16 mouse cellular contexts compared by ENCODE assay signal in the genomic region with DNA sequence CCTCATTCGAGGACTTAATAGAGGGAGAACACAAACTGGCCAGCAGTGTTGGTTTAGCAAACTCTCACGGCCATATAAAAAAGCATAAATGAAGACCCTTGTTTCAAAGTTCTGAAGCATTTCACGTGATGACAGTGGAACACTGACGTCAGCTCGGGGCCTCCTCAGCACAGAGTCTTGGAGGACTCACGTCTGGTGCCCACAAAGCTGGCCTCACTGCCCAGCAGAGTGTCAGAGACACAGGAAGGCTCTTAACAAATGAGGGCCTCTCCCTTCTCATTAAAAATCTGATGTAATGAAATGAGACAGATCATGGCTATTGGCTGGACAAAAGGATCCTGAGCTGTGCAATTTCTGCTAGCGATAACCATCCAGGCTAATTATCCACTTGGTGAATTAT.
DNase-seq lines count a peak whose midpoint lies in the region; ATAC-seq and TF ChIP-seq lines count a peak whose summit lies in the region.
"Had no signal": no experiment of that assay in that cellular context is flagged by ENCODE, and none has a peak within 500 bp of the region (broad histone marks: within the 10 kb centered on the region; RNA-seq: fewer than 3 reads in every experiment).

No protein-coding gene starts in this region.

- no peak overlapping the region for H3K9ac ChIP-seq in forebrain, embryonic 16.5 days (replicated peaks; ENCODE audit: low read depth, low read length)
- H3K9ac ChIP-seq: embryonic facial prominence, embryonic 13.5 days; liver, embryonic 12.5 days; lung, embryonic 14.5 days had no signal

- ATAC-seq in forebrain, embryonic 16.5 days = peak; percentile 83
- ATAC-seq: liver, embryonic 12.5 days had no signal

- peaks cover 40% of the 10 kb centered on the region for H3K4me1 ChIP-seq in forebrain, embryonic 10.5 days
- H3K4me1 ChIP-seq in forebrain, embryonic 16.5 days (replicated peaks; ENCODE audit: control insufficient read depth, insufficient read depth, low read length) = peaks cover 15% of the 10 kb centered on the region
- H3K4me1 ChIP-seq: liver, embryonic 12.5 days had no signal

- no peak for TF ChIP-seq CTCF in layer of hippocampus, adult 2 months (conservative IDR thresholded peaks at IDR 0.05)

- no peak for DNase-seq in layer of hippocampus, adult 2 months (ENCODE audit: low spot score in 2 of 2)
- no peak for DNase-seq in layer of hippocampus, adult 8-10 months (ENCODE audit: low spot score in 2 of 2)
- no peak for DNase-seq in forebrain, embryonic 10.5 days (ENCODE audit: extremely low spot score, low spot score)
- DNase-seq in retina, postnatal 1 day = peak; percentile 92
- no peak for DNase-seq in urinary bladder, adult 2 months (ENCODE audit: low spot score)
- DNase-seq in thymus, postnatal 10 days (ENCODE audit: low spot score in 2 of 2) = no peak
- DNase-seq: cerebellum, postnatal 25 days; gastrocnemius, adult 2 months; kidney, adult 11 months; lung, embryonic 14.5 days; thymus, postnatal 4 days had no signal

- H3K27me3 ChIP-seq in forebrain, embryonic 10.5 days (ENCODE audit: poor library complexity, severe bottlenecking) = no peaks in the 10 kb centered on the region
- no peaks in the 10 kb centered on the region for H3K27me3 ChIP-seq in forebrain, embryonic 16.5 days (replicated peaks; ENCODE audit: control insufficient read depth, insufficient read depth, low read length)
- H3K27me3 ChIP-seq: embryonic facial prominence, embryonic 13.5 days; liver, embryonic 12.5 days had no signal

- 65% methylated on average over 7 of the region's 7 CpGs for WGBS in forebrain, embryonic 10.5 days
- 22% methylated on average over 7 of the region's 7 CpGs for WGBS in forebrain, embryonic 16.5 days

- H3K27ac ChIP-seq in layer of hippocampus, adult 2 months = peak overlapping the region; percentile 53; the same call in 1 of the 2 replicates
- H3K27ac ChIP-seq in forebrain, embryonic 10.5 days = peak overlapping the region; percentile 82
- H3K27ac ChIP-seq in forebrain, embryonic 16.5 days (ENCODE audit: low read length) = no peak overlapping the region
- H3K27ac ChIP-seq: embryonic facial prominence, embryonic 13.5 days; gastrocnemius, adult 2 months; kidney, postnatal 0 days; liver, embryonic 12.5 days; macrophage had no signal

- H3K4me3 ChIP-seq in layer of hippocampus, adult 2 months = no peak overlapping the region
- H3K4me3 ChIP-seq in forebrain, embryonic 10.5 days = no peak overlapping the region
- H3K4me3 ChIP-seq in forebrain, embryonic 16.5 days (replicated peaks; ENCODE audit: low read length) = no peak overlapping the region
- H3K4me3 ChIP-seq: embryonic facial prominence, embryonic 13.5 days; gastrocnemius, adult 2 months; liver, embryonic 12.5 days had no signal

- H3K4me2 ChIP-seq in forebrain, embryonic 16.5 days (ENCODE audit: low read length) = no peak overlapping the region
- H3K4me2 ChIP-seq: embryonic facial prominence, embryonic 13.5 days; liver, embryonic 12.5 days; lung, embryonic 14.5 days had no signal

- H3K36me3 ChIP-seq in forebrain, embryonic 10.5 days (replicated peaks) = no peaks in the 10 kb centered on the region
- no peaks in the 10 kb centered on the region for H3K36me3 ChIP-seq in forebrain, embryonic 16.5 days (ENCODE audit: control insufficient read depth, insufficient read depth)
- H3K36me3 ChIP-seq: embryonic facial prominence, embryonic 13.5 days; liver, embryonic 12.5 days had no signal

- no peaks in the 10 kb centered on the region for H3K9me3 ChIP-seq in forebrain, embryonic 10.5 days
- H3K9me3 ChIP-seq in forebrain, embryonic 16.5 days (ENCODE audit: control insufficient read depth, low read length) = no peaks in the 10 kb centered on the region
- H3K9me3 ChIP-seq: embryonic facial prominence, embryonic 13.5 days; liver, embryonic 12.5 days had no signal
